Mouse (Mus musculus) monocyte, adult 59 days (primary cell): ENCODE results near the gene Lsm14a. TPM values are rescaled to one million over a fixed set of nuclear protein-coding genes. Genes with fewer than 3 reads are reported as not detected.

ENCODE experiments used
- total RNA-seq, 2 experiments: library from RNA; stranded (reverse); gene quantifications; one replicate each; pipeline ENCODE4 v1.2.4; 2023

Gene Lsm14a
- 100 to 1,000 TPM; 142 to 147 TPM for total RNA-seq

GRCm38 (mm10) chr7:34393215-34393614, at the start of gene Lsm14a:
Gene Lsm14a (minus strand): TSS chr7:34393315.

GRCm38 (mm10) chr7:34313443-34313875, 79.7 kb downstream of the Lsm14a start, which contains the start of gene 4931406P16Rik:
Gene 4931406P16Rik (minus strand): TSS chr7:34313551.

Other genes starting within 250 kb of the Lsm14a start
- 10 to 100 TPM; 53.4 to 55.5 TPM for gene Uba2, start 223.7 kb downstream of the Lsm14a start, total RNA-seq
- gene Pdcd2l, start 196.7 kb downstream of the Lsm14a start, total RNA-seq, result 10 to 100 TPM; 26.0 to 31.0 TPM
- gene Gpi1, start 163.0 kb downstream of the Lsm14a start, total RNA-seq, result 100 to 1,000 TPM; 331 to 386 TPM
- gene Gm6096, start 142.3 kb downstream of the Lsm14a start, total RNA-seq, result not detected
- 10 to 100 TPM; 33.0 to 37.3 TPM for gene 4931406P16Rik, start 79.8 kb downstream of the Lsm14a start, total RNA-seq